Mouse (Mus musculus) forelimb bud, embryonic 11.5 days (tissue): ENCODE measurements around the gene Gm4340.
"Not testable (repeated sequence)": the region's sequence is repeated elsewhere in the genome, so short reads cannot be mapped to it uniquely, and the experiment has no call there.

Experiments used
- DNase-seq: peaks from one replicate; pipeline ENCODE4 v3.0.0-alpha.2; 2012; ENCODE audit warnings: low read depth, low spot score

Gm4340 gene

GRCm38 (mm10) chr10:104193742-104194141 is at the start of gene Gm4340:
Gene Gm4340, plus strand, starts transcription at chr10:104194042.
- not testable (repeated sequence) for DNase-seq

DNA sequence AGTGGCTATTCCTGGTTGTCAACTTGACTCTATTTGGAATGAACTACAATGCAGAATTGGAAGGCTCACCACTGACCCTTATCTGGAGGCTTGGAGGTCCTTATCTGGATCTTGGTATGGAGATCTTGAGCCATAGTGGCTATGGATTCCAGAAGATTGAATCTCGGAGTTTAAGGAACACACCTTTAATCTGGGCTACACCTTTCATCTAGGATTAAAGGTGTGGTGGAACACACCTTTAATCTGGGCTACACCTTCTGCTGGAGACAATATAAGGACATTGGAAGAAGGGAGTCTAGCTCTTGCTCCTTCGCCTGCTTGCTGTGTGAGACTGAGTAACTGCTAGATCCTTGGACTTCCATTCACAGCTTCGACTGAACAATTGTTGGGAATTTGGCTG is 42.6 kb upstream of the Gm4340 start, which contains the start of gene Gm6763:
Gene Gm6763, plus strand, starts transcription at position 301 of the 400 bp plus-strand sequence.
- DNase-seq = not testable (repeated sequence)

DNA sequence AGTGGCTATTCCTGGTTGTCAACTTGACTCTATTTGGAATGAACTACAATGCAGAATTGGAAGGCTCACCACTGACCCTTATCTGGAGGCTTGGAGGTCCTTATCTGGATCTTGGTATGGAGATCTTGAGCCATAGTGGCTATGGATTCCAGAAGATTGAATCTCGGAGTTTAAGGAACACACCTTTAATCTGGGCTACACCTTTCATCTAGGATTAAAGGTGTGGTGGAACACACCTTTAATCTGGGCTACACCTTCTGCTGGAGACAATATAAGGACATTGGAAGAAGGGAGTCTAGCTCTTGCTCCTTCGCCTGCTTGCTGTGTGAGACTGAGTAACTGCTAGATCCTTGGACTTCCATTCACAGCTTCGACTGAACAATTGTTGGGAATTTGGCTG is 34.1 kb upstream of the Gm4340 start, which contains the start of gene Gm8764:
Gene Gm8764, plus strand, starts transcription at position 301 of the 400 bp plus-strand sequence.
- not testable (repeated sequence) for DNase-seq

DNA sequence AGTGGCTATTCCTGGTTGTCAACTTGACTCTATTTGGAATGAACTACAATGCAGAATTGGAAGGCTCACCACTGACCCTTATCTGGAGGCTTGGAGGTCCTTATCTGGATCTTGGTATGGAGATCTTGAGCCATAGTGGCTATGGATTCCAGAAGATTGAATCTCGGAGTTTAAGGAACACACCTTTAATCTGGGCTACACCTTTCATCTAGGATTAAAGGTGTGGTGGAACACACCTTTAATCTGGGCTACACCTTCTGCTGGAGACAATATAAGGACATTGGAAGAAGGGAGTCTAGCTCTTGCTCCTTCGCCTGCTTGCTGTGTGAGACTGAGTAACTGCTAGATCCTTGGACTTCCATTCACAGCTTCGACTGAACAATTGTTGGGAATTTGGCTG is 25.6 kb upstream of the Gm4340 start, which contains the start of gene Gm21304:
Gene Gm21304, plus strand, starts transcription at position 301 of the 400 bp plus-strand sequence.
- DNase-seq = not testable (repeated sequence)

DNA sequence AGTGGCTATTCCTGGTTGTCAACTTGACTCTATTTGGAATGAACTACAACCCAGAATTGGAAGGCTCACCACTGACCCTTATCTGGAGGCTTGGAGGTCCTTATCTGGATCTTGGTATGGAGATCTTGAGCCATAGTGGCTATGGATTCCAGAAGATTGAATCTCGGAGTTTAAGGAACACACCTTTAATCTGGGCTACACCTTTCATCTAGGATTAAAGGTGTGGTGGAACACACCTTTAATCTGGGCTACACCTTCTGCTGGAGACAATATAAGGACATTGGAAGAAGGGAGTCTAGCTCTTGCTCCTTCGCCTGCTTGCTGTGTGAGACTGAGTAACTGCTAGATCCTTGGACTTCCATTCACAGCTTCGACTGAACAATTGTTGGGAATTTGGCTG is 17.1 kb upstream of the Gm4340 start, which contains the start of gene Gm21312:
Gene Gm21312, plus strand, starts transcription at position 301 of the 400 bp plus-strand sequence.
- not testable (repeated sequence) for DNase-seq

- DNase-seq = not testable (repeated sequence)
Measured at GRCm38 (mm10) chr10:104185233-104185632, 8.6 kb upstream of the Gm4340 start, which contains the start of gene Gm20765. Gene Gm20765, plus strand, starts transcription at chr10:104185533.

GRCm38 (mm10) chr10:104209655-104210054 is 15.8 kb downstream of the Gm4340 start:
- no peak for DNase-seq

- DNase-seq = no peak
Measured at GRCm38 (mm10) chr10:104210268-104210990, 16.6 kb downstream of the Gm4340 start.

DNA sequence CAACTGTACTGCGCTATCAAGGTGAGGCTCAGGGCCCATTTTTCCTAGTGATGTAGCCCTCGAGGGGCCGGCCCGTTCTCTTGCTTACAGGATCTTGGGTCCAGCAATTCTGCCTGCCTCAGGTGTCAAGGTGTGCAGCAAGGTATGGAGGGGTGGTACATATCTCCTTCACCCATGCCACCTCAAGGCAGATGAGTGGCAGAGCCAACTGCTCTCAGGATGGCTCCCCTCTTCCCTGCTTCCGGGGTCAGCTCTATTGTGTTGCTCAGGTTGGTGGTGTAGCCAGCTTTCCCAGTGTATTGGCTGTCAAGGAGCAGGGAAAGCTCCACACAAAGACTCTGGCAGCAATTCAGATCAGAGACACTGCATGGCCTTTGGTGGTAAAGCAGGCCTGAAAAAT is 20.7 kb downstream of the Gm4340 start:
- DNase-seq = no peak

DNA sequence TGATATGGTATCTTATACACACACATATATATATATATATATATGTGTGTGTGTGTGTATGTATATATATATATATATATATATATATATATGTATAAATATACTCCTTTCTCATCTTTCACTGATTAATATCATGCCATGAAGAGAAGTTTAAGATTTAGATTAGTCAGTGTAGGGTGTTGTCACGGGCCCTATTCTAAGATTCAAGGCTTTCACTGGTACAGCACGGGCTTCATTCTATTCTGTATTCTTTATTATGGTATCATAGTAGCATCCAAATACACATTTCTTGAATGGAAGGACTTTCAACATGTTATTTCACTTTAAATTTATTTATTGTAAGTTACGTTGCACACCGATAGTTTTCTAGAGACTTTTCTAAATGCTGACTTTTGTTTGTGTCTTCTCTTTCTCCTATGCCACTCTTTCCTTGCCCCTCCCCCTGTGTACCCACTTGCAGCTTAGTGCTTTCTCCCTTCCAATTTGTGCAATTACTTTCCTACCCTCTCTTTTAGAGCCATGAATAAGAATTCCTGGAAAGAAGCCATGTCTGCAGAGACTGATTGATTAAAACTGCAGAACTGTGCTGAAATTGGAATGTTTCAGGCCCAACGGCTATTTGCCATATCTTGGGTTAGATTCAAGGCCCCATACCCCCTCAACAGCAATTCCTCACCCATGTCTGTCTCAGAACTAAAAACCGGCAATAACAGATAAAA is 26.6 kb downstream of the Gm4340 start:
- DNase-seq = no peak
